Mouse (Mus musculus) stomach, postnatal 0 days (tissue): ENCODE results near the gene Zfp609.
"Not testable (repeated sequence)": the region's sequence is repeated elsewhere in the genome, so short reads cannot be mapped to it uniquely, and the experiment has no call there.

Experiments used
- CTCF ChIP-seq: IDR thresholded peaks from 2 replicates; pipeline ENCODE4 v1.5.1; 2016; ENCODE audit warnings: antibody characterized with exemption, low read depth, mild to moderate bottlenecking, moderate library complexity
- EP300 ChIP-seq: optimal IDR thresholded peaks from 2 replicates; pipeline ENCODE3; 2016; ENCODE audit warnings: antibody characterized with exemption

- not testable (repeated sequence) for TF ChIP-seq EP300, CTCF
These were observed 47.7 kb downstream of the Zfp609 start for GRCm38 (mm10) chr9:65779619-65780018.
